Mouse (Mus musculus) embryonic facial prominence, embryonic 10.5 days (tissue): ENCODE data around the gene Senp6. TPM values are rescaled to one million over a fixed set of nuclear protein-coding genes. Genes with fewer than 3 reads are reported as not detected.

ENCODE experiments used
- DNase-seq: peaks from one replicate; pipeline ENCODE4 v3.0.0-alpha.2; 2017; ENCODE audit warnings: low spot score
- H3K27ac ChIP-seq: fragments of 300-500 bp; sonication (generic); replicated peaks from 2 replicates; pipeline ENCODE4 v1.5.1; 2016; ENCODE audit warnings: mild to moderate bottlenecking
- H3K27me3 ChIP-seq: fragments of 300-500 bp; sonication (generic); replicated peaks from 2 replicates; pipeline ENCODE4 v1.6.1; 2016; ENCODE audit warnings: low read depth, mild to moderate bottlenecking; ENCODE audit not compliant: poor library complexity, severe bottlenecking
- H3K36me3 ChIP-seq: fragments of 300-500 bp; sonication (generic); replicated peaks from 2 replicates; pipeline ENCODE4 v1.6.1; 2016; ENCODE audit warnings: mild to moderate bottlenecking, moderate library complexity
- H3K4me1 ChIP-seq: fragments of 300-500 bp; sonication (generic); 2 replicates; pipeline ENCODE4 v1.6.1; 2016
- H3K4me3 ChIP-seq: fragments of 300-500 bp; sonication (generic); 2 replicates; pipeline ENCODE4 v1.5.1; 2016; ENCODE audit warnings: mild to moderate bottlenecking, moderate library complexity
- H3K9me3 ChIP-seq: fragments of 300-500 bp; sonication (generic); 2 replicates; pipeline ENCODE4 v1.6.1; 2016; ENCODE audit warnings: mild to moderate bottlenecking
- WGBS: fragments of 180-500 bp; shearing (Covaris S2); methylation state at CpG from one replicate; pipeline ENCODE4 v1.1.7; 2016; 5-methylcytosine and 5-hydroxymethylcytosine counted together
- polyA plus RNA-seq: library from polyadenylated mRNA; unstranded; fragments of >200 nt; fragmentation: Nextera tagmentation; extraction: Ambion mirVana; gene quantifications from 2 replicates; pipeline ENCODE4 v1.2.1, GENCODE M21; 2016

Senp6 gene
- polyA plus RNA-seq, 1 experiment from 2014 or later = 50.9 TPM

DNA sequence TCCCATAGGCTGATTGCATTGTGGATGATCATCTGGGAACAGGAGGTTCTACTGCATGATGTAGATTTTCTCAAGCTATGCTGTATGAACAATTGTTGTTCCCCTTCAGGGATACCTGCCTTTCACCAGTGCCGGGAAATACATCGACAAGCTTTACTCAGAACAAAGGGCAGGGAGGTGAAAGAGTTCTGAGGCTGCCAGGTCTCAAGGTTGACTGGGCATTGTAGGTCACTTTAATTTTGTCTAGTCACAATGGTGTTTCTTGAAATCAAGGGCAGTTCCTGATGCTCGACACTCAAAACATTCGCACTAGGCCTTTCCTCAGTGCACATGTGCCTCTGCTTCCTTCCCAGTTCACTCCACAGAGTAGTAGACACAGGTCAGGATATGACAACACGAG, 114.1 kb downstream of the Senp6 start:
- H3K27ac ChIP-seq = no peak overlapping the region
- no peaks in the 10 kb centered on the region for H3K9me3 ChIP-seq
- H3K27me3 ChIP-seq = no peaks in the 10 kb centered on the region
- 88% methylated on average over 5 of the region's 5 CpGs for WGBS
- H3K4me1 ChIP-seq = 0 out of 2 replicates have a peak, but pooled peaks cover 2% of the 10 kb centered on the region
- H3K36me3 ChIP-seq = no peaks in the 10 kb centered on the region
- no peak overlapping the region for H3K4me3 ChIP-seq
- no peak for DNase-seq

DNA sequence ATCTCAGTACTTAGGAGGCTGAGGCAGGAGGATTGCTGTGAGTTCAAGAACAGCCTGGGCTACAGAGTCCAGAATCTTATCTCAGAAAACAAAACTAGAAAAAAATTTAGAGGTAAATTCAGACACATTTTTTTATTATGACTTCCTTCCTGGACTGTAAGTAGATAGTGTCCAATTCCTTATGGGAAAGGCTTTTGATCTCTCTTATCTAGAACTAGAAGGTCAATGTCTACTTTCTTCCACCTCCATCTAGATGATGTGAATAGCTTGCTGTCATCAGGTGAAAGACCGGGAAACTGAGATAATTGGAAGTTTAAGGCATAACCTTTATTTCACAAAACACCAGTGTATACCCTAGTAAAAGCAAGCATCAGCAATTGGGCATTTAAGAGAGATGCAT, 115.0 kb downstream of the Senp6 start:
- Histone ChIP-seq H3K27ac (no peak overlapping the region), H3K36me3 (no peaks in the 10 kb centered on the region), H3K27me3 (no peaks in the 10 kb centered on the region), H3K4me1 (0 out of 2 replicates have a peak, but pooled peaks cover 5% of the 10 kb centered on the region), H3K9me3 (no peaks in the 10 kb centered on the region), H3K4me3 (no peak overlapping the region)
- WGBS = 94% methylated on average over 1 of the region's 1 CpGs
- no peak for DNase-seq

DNA sequence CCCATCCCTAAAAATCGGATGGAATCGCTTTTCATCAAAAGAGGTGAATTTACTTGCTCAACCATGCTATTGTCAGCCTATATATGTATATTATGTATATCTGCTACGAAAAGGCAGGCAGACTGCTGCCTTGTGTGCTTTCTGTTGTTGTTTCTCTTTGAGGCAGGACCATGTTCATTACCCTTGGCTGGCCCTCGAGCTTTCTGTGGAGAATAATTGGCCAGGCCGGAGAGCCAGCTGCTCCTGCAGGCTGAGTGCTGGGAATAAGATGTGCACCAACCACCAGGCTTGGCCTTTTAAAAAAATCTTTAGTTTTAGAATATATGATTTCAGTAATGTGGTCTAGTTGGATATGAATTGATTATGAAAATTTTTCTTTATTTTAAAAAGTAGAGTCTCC, 117.4 kb downstream of the Senp6 start:
- no peak for DNase-seq
- Histone ChIP-seq H3K4me3 (no peak overlapping the region), H3K36me3 (no peaks in the 10 kb centered on the region), H3K27ac (no peak overlapping the region), H3K9me3 (no peaks in the 10 kb centered on the region), H3K4me1 (0 out of 2 replicates have a peak, but pooled peaks cover 5% of the 10 kb centered on the region), H3K27me3 (no peaks in the 10 kb centered on the region)
- 87% methylated on average over 5 of the region's 5 CpGs for WGBS

DNA sequence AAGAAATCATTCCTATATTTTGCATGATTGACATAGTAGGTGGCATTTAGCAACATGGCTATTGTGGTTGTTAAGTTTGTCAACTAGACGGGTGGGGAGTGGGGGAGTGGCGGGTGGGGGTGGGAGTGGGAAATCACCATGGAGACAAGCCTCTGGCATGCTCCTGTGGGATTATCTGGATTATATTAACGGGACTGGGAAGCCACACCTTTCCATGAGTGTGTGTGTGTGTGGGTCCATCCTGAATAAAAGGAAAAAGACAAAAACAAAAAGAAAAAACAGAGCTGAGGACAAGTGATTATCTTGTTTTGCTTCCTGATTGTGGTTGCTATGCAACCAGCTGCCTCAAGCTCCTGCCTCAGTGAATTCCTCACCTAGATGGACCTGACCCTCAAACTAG, 119.0 kb downstream of the Senp6 start:
- no peak overlapping the region for H3K27ac ChIP-seq
- H3K4me1 ChIP-seq = 0 out of 2 replicates have a peak, but pooled peaks cover 5% of the 10 kb centered on the region
- DNase-seq = no peak
- no peaks in the 10 kb centered on the region for H3K9me3 ChIP-seq
- H3K27me3 ChIP-seq = no peaks in the 10 kb centered on the region
- no peak overlapping the region for H3K4me3 ChIP-seq
- H3K36me3 ChIP-seq = no peaks in the 10 kb centered on the region
- 70% methylated on average over 3 of the region's 3 CpGs for WGBS

DNA sequence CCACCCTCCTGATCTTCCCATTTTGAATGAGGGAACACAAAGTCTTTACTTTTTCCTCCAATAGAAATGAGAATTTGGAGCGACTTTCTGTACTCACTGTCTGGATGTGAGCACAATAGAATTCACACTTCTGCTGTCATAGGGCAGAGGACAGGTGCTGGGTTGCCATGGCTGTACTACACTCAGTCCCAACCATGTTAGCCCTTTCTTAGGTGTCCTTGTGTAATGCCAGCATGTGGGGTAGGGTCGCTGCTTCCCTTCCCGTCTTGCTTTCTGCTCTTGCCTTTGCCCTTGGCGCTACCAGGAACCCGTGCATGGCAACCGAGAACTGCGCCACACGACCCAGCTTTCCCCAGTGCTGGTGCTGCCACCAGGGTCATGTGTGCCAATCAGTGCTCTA, 120.0 kb downstream of the Senp6 start:
- no peak overlapping the region for H3K4me3 ChIP-seq
- H3K36me3 ChIP-seq = no peaks in the 10 kb centered on the region
- H3K27ac ChIP-seq = no peak overlapping the region
- H3K4me1 ChIP-seq = 0 out of 2 replicates have a peak, but pooled peaks cover 5% of the 10 kb centered on the region
- DNase-seq = no peak
- 92% methylated on average over 8 of the region's 8 CpGs for WGBS
- H3K9me3 ChIP-seq = no peaks in the 10 kb centered on the region
- no peaks in the 10 kb centered on the region for H3K27me3 ChIP-seq

DNA sequence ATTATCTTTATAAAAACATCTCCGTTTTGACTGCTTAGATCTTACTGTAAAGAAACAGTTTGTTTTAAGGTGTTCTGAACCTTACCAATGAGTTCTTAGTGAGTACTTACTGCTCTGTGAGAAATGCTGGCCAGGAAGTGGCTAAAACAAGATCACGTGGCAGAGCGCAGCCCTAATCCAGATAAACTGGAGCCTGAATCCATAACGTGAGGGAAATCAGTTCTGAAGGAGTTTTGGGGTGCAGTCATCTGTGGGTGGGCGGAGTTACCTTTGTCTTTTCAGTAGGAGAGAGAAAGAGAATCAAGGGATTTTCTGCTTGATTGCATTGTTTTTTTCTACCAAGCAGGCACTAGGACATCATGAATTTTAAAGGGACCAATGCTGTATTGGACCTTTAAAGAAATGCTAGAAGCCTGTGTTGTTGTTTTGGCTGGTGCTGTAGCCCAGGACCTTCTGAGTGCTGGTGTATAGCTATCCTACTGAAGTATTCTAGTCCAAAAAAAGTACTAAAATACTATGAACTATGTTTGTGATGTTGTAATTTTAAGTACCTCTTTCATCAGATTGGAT, 121.7 kb downstream of the Senp6 start:
- H3K36me3 ChIP-seq = no peaks in the 10 kb centered on the region
- no peaks in the 10 kb centered on the region for H3K9me3 ChIP-seq
- WGBS = 50% methylated on average over 5 of the region's 5 CpGs
- H3K27me3 ChIP-seq = no peaks in the 10 kb centered on the region
- DNase-seq = no peak
- 0 out of 2 replicates have a peak, but pooled peaks cover 5% of the 10 kb centered on the region for H3K4me1 ChIP-seq
- H3K4me3 ChIP-seq = no peak overlapping the region
- H3K27ac ChIP-seq = no peak overlapping the region

DNA sequence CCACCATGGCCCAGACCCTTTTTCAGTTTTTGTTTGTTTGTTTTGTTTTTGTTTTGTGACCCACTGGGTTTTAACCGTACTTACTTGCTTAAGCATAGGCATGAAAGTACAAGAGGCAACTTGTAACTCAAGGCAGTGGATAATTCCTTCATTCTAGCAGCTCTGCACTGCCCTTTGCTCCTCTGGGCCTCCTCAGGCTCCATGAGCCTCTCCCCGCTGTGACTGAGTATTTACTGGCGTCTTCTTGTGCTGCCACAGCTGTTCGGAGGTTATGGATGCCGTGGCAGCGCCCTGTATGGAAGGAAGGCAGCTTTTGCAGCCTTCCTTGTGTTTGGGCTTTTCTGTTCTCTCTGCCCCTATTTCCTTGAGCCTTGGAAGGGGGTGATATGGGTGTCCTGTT, 124.5 kb downstream of the Senp6 start:
- Histone ChIP-seq H3K4me3 (no peak overlapping the region), H3K27me3 (no peaks in the 10 kb centered on the region), H3K27ac (no peak overlapping the region), H3K9me3 (no peaks in the 10 kb centered on the region), H3K4me1 (peaks cover 6% of the 10 kb centered on the region), H3K36me3 (no peaks in the 10 kb centered on the region)
- 73% methylated on average over 6 of the region's 6 CpGs for WGBS
- no peak for DNase-seq

DNA sequence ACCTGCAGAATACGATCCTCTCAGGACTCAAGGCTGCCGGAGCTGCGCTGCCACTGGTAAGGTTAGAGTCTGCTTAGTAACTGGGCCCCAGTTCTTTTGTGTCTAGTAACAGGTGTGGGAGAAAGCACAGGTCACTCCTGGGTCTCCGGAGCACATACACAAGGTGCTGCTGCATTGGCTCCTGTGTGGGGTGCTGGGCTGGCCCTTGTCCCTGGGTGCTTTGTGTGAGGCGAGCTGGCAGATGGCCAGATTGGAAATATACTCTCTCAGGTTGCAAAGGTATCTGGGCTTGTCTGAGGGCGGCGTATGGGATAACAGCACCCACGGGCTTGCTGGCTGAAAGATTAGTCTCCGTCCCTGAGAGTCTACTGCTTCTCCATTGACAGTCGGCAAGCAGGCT, 125.6 kb downstream of the Senp6 start:
- DNase-seq = no peak
- no peaks in the 10 kb centered on the region for H3K36me3 ChIP-seq
- WGBS = 87% methylated on average over 10 of the region's 10 CpGs
- no peaks in the 10 kb centered on the region for H3K27me3 ChIP-seq
- no peaks in the 10 kb centered on the region for H3K9me3 ChIP-seq
- H3K27ac ChIP-seq = 0 out of 2 replicates have a peak overlapping the region, but pooled peaks have one; percentile 19
- peaks cover 14% of the 10 kb centered on the region for H3K4me1 ChIP-seq
- no peak overlapping the region for H3K4me3 ChIP-seq

DNA sequence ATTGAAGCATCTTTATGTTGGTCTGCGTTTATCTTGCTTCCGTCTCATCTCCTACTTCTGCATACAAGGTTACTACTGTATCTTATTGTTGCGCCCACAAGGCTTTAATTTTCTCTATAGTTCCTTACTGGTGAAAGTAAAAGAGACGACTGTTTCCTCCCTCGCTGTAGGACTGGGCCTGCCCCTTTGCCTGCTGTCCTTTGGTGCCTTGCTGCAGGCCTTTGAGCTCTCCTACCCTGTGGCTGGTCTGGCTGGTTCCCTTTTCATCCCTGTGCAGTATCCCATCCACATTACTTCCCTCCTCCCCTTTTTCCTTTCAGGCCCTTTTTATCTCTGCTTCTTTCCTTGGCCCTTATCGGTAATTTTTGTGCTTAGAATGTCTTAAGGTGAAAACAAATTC, 127.7 kb downstream of the Senp6 start:
- Histone ChIP-seq H3K27ac (no peak overlapping the region), H3K27me3 (no peaks in the 10 kb centered on the region), H3K9me3 (no peaks in the 10 kb centered on the region), H3K36me3 (no peaks in the 10 kb centered on the region), H3K4me1 (peaks cover 16% of the 10 kb centered on the region), H3K4me3 (no peak overlapping the region)
- 58% methylated on average over 6 of the region's 6 CpGs for WGBS
- no peak for DNase-seq

Other genes starting within 250 kb of the Senp6 start
- 2.9 and 3.3 TPM in 2 replicates for gene Filip1, start 54.1 kb upstream of the Senp6 start, polyA plus RNA-seq
- 8.2 and 10.7 TPM in 2 replicates for gene Myo6, start 98.1 kb downstream of the Senp6 start, polyA plus RNA-seq